ENCODE assay signal across 7 mouse cellular contexts in genomic region chr2:4880737-4881349, GRCm38 (mm10). TPM values are rescaled to one million over a fixed set of nuclear protein-coding genes. Genes with fewer than 3 reads are reported as not detected.
A peak's percentile ranks its signal among the peaks of the same experiment; 100 is the strongest.
DNase-seq lines count a peak whose midpoint lies in the region; ATAC-seq and TF ChIP-seq lines count a peak whose summit lies in the region.

No protein-coding gene starts in this region.

- peak; percentile 20; the same call in 1 of the 2 replicates for ATAC-seq in kidney, embryonic 15.5 days (replicated peaks; ENCODE audit: low FRiP score)
- peak; percentile 3 for ATAC-seq in lung, postnatal 0 days

- H3K9me3 ChIP-seq in CH12.LX (replicated peaks; ENCODE audit: low read length), result no peaks in the 10 kb centered on the region
- H3K9me3 ChIP-seq in kidney, embryonic 15.5 days (replicated peaks), result no peaks in the 10 kb centered on the region
- no peaks in the 10 kb centered on the region for H3K9me3 ChIP-seq in lung, postnatal 0 days (ENCODE audit: low read length)

- TF ChIP-seq CTCF in CH12.LX (conservative IDR thresholded peaks at IDR 0.05 in 1 of 2, IDR thresholded peaks at IDR 0.05 in 1 of 2; ENCODE audit: low read depth in 2 of 2, low read length in 2 of 2), result no peak
- no peak for TF ChIP-seq CTCF in lung, postnatal 0 days (IDR thresholded peaks at IDR 0.05)
- no peak for TF ChIP-seq CTCF in small intestine, adult 2 months (IDR thresholded peaks at IDR 0.05; ENCODE audit: extremely low read depth, insufficient read length, insufficient replicate concordance, low read depth, low read length)

- peak; percentile 24 to 28 for DNase-seq in B cell, adult 2 months
- DNase-seq in CH12.LX (ENCODE audit: extremely low read depth), result peak; percentile 11
- DNase-seq in cerebellum, adult 9-10 months, result peak; percentile 61
- peak; percentile 7 to 9 for DNase-seq in heart, adult 9 months (ENCODE audit: low spot score in 2 of 2)
- DNase-seq in lung, postnatal 0 days (ENCODE audit: low spot score), result peak; percentile 20

- H3K27ac ChIP-seq in CH12.LX (ENCODE audit: insufficient read depth, low read depth), result no peak overlapping the region
- peak overlapping the region; percentile 99 for H3K27ac ChIP-seq in kidney, embryonic 15.5 days
- peak overlapping the region; percentile 98 for H3K27ac ChIP-seq in lung, postnatal 0 days (ENCODE audit: low read length)
- no peak overlapping the region for H3K27ac ChIP-seq in small intestine, adult 2 months (ENCODE audit: insufficient read depth, low read depth, low read length)

- TF ChIP-seq RAD21 in CH12.LX (IDR thresholded peaks at IDR 0.05; ENCODE audit: low read depth, low read length), result no peak

- H3K9ac ChIP-seq in CH12.LX (ENCODE audit: insufficient read depth, low read depth), result peak overlapping the region; percentile 87
- peak overlapping the region; percentile 96 for H3K9ac ChIP-seq in kidney, embryonic 15.5 days
- peak overlapping the region; percentile 96 for H3K9ac ChIP-seq in lung, postnatal 0 days (replicated peaks; ENCODE audit: low read depth)

- H3K4me2 ChIP-seq in CH12.LX (ENCODE audit: insufficient read depth, low read depth, poor library complexity, severe bottlenecking), result peak overlapping the region; percentile 95
- peak overlapping the region; percentile 71 for H3K4me2 ChIP-seq in kidney, embryonic 15.5 days
- H3K4me2 ChIP-seq in lung, postnatal 0 days (replicated peaks; ENCODE audit: low read depth, low read length), result peak overlapping the region; percentile 78

- no peaks in the 10 kb centered on the region for H3K27me3 ChIP-seq in CH12.LX (replicated peaks)
- no peaks in the 10 kb centered on the region for H3K27me3 ChIP-seq in kidney, embryonic 15.5 days
- no peaks in the 10 kb centered on the region for H3K27me3 ChIP-seq in lung, postnatal 0 days (replicated peaks; ENCODE audit: insufficient read depth, low read length)
- H3K27me3 ChIP-seq in small intestine, adult 2 months (ENCODE audit: control insufficient read depth, insufficient read depth, low read length), result no peaks in the 10 kb centered on the region

- 3% methylated on average over 20 of the region's 20 CpGs for WGBS in kidney, embryonic 15.5 days
- WGBS in lung, postnatal 0 days, result 2% methylated on average over 20 of the region's 20 CpGs
- 10% methylated on average over 20 of the region's 20 CpGs for WGBS in small intestine, adult 2 months

- H3K36me3 ChIP-seq in CH12.LX (replicated peaks in 1 of 2; ENCODE audit: control insufficient read depth in 1 of 2, insufficient read depth in 1 of 2, low read length in 1 of 2), result peaks cover 4 to 14% of the 10 kb centered on the region in 2 experiments
- H3K36me3 ChIP-seq in kidney, embryonic 15.5 days, result peaks cover 12% of the 10 kb centered on the region
- no peaks in the 10 kb centered on the region for H3K36me3 ChIP-seq in lung, postnatal 0 days (ENCODE audit: insufficient read depth, low read length)
- H3K36me3 ChIP-seq in small intestine, adult 2 months (ENCODE audit: control insufficient read depth, insufficient read depth, low read length), result 0 out of 2 replicates have a peak, but pooled peaks cover under 1% of the 10 kb centered on the region

- dilution Hi-C loops in CH12.LX (cut with MboI; ENCODE audit: extremely low pct_ligation_motif_present, extremely low pct_unique_long_range_greater_than_20kb, low sequenced_read_pairs), result no loop called here

- peaks cover 33% of the 10 kb centered on the region for H3K79me2 ChIP-seq in CH12.LX (replicated peaks; ENCODE audit: control insufficient read depth, extremely low read depth, insufficient read depth, poor library complexity, severe bottlenecking)

- TF ChIP-seq POLR2A in CH12.LX (IDR thresholded peaks at IDR 0.05; ENCODE audit: low read depth, low read length), result no peak
- no peak for TF ChIP-seq POLR2A in small intestine, adult 2 months (IDR thresholded peaks at IDR 0.05; ENCODE audit: low read depth, low read length)

- in situ Hi-C loops in CH12.LX (cut with MboI; ENCODE audit: low pct_ligation_motif_present, low pct_unique_long_range_greater_than_20kb, low sequenced_read_pairs), result no loop called here

- peaks cover 4 to 17% of the 10 kb centered on the region in 2 experiments; a peak in 3 of 4 replicates for H3K4me1 ChIP-seq in CH12.LX (ENCODE audit: control insufficient read depth in 1 of 2, insufficient read depth in 2 of 2)
- peaks cover 23% of the 10 kb centered on the region for H3K4me1 ChIP-seq in kidney, embryonic 15.5 days
- H3K4me1 ChIP-seq in lung, postnatal 0 days (ENCODE audit: insufficient read depth, low read depth, low read length), result peaks cover 15% of the 10 kb centered on the region; the same call in 1 of the 2 replicates
- no peaks in the 10 kb centered on the region for H3K4me1 ChIP-seq in small intestine, adult 2 months (ENCODE audit: control insufficient read depth, insufficient read depth, insufficient read length, low read length)

- peak overlapping the region; percentile 48 to 93 (median 88) for H3K4me3 ChIP-seq in CH12.LX (replicated peaks in 1 of 3; ENCODE audit: low read depth in 2 of 3, low read length in 2 of 3, poor library complexity in 1 of 3)
- peak overlapping the region; percentile 94 for H3K4me3 ChIP-seq in kidney, embryonic 15.5 days (replicated peaks)
- peak overlapping the region; percentile 91 for H3K4me3 ChIP-seq in lung, postnatal 0 days (ENCODE audit: low read depth, low read length)
- H3K4me3 ChIP-seq in small intestine, adult 2 months (ENCODE audit: low read depth, low read length), result peak overlapping the region; percentile 86

- 0 out of 2 replicates have a peak, but pooled peaks have one; percentile 21 for TF ChIP-seq EP300 in CH12.LX (IDR thresholded peaks at IDR 0.05; ENCODE audit: low read length)
- no peak for TF ChIP-seq EP300 in lung, postnatal 0 days (IDR thresholded peaks at IDR 0.05)

TF ChIP-seq in CH12.LX, 34 proteins besides CTCF, POLR2A, EP300 and RAD21:
- TF ChIP-seq MAX (IDR thresholded peaks at IDR 0.05; ENCODE audit: low read length), result peak; percentile 24; the same call in 1 of the 2 replicates
- TF ChIP-seq NELFE (IDR thresholded peaks at IDR 0.05; ENCODE audit: low read depth, low read length), result no peak
- peak; percentile 62 for TF ChIP-seq SIN3A (IDR thresholded peaks at IDR 0.05; ENCODE audit: low read length)
- TF ChIP-seq GABPA (IDR thresholded peaks at IDR 0.05; ENCODE audit: insufficient replicate concordance, low read depth, low read length), result no peak
- no peak for TF ChIP-seq USF2 (conservative IDR thresholded peaks at IDR 0.05; ENCODE audit: low read depth, low read length)
- TF ChIP-seq MEF2A (IDR thresholded peaks at IDR 0.05; ENCODE audit: borderline replicate concordance, low read depth, low read length), result no peak
- TF ChIP-seq POLR2AphosphoS2 (IDR thresholded peaks at IDR 0.05; ENCODE audit: low read depth, low read length), result no peak
- TF ChIP-seq BHLHE40 (IDR thresholded peaks at IDR 0.05; ENCODE audit: low read depth, low read length), result no peak
- no peak for TF ChIP-seq E2F4 (IDR thresholded peaks at IDR 0.05; ENCODE audit: insufficient replicate concordance, low read depth, low read length)
- 0 out of 2 replicates have a peak, but pooled peaks have one; percentile 26 for TF ChIP-seq ZNF384 (IDR thresholded peaks at IDR 0.05; ENCODE audit: low read depth, low read length)
- TF ChIP-seq TCF12 (IDR thresholded peaks at IDR 0.05; ENCODE audit: low read depth, low read length), result no peak
- TF ChIP-seq CHD2 (IDR thresholded peaks at IDR 0.05; ENCODE audit: low read length), result peak; percentile 84

RNA-seq across cellular contexts. Expression of gene Sephs1, which starts 0.5 kb away (rescaled TPM):
- 39.5 and 55.4 TPM in 2 replicates for total RNA-seq in CH12.LX (2012; rRNA removed)
- total RNA-seq in CH12.LX (2014; rRNA removed), result 85.8 and 86.3 TPM in 2 replicates
- 53.8 and 62.0 TPM in 2 replicates for polyA plus RNA-seq in CH12.LX (2012; ENCODE audit: insufficient read length, low read depth)
- 83.5 and 84.2 TPM in 2 replicates for polyA plus RNA-seq in kidney, embryonic 15.5 days (2015; fragmentation: Nextera tagmentation; extraction: Ambion mirVana)
- polyA plus RNA-seq in lung, postnatal 0 days (2015; fragmentation: Nextera tagmentation; extraction: Ambion mirVana), result 34.3 and 34.6 TPM in 2 replicates
- polyA plus RNA-seq in small intestine, adult 2 months (2012; rRNA removed), result 5.3 and 12.1 TPM in 2 replicates

RNA-seq across cellular contexts. Expression of gene Phyh, which starts 38.0 kb away (rescaled TPM):
- 11.0 and 12.5 TPM in 2 replicates for total RNA-seq in CH12.LX (2012; rRNA removed)
- 24.2 and 24.4 TPM in 2 replicates for total RNA-seq in CH12.LX (2014; rRNA removed)
- 17.2 and 18.5 TPM in 2 replicates for polyA plus RNA-seq in CH12.LX (2012; ENCODE audit: insufficient read length, low read depth)
- polyA plus RNA-seq in kidney, embryonic 15.5 days (2015; fragmentation: Nextera tagmentation; extraction: Ambion mirVana), result 55.2 and 59.5 TPM in 2 replicates
- polyA plus RNA-seq in lung, postnatal 0 days (2015; fragmentation: Nextera tagmentation; extraction: Ambion mirVana), result 76.5 and 86.9 TPM in 2 replicates
- 59.3 and 94.8 TPM in 2 replicates for polyA plus RNA-seq in small intestine, adult 2 months (2012; rRNA removed)

Comparison
In these comparisons a context has a peak if more than half of its experiments do, and no peak if none do; other contexts are left out.
1. DNase-seq: peak in every context shown above with its lines; median percentile 61 in cerebellum, adult 9-10 months; 26 in B cell, adult 2 months; 20 in lung, postnatal 0 days; 11 in CH12.LX; 8 in heart, adult 9 months.
2. H3K27ac ChIP-seq: peak in kidney, embryonic 15.5 days (single experiment) and lung, postnatal 0 days (single experiment); none in CH12.LX (single experiment) and small intestine, adult 2 months (single experiment).
3. Peak in every context shown above with its lines, with median percentiles within 50 percentile points of each other: H3K4me2 ChIP-seq, H3K4me3 ChIP-seq and H3K9ac ChIP-seq.